Mouse (Mus musculus): ENCODE measurements around the gene Enpp7.

The Enpp7 gene

GRCm38 (mm10) chr11:118998540-118999265, 10.7 kb downstream of the Enpp7 start:
- peak; percentile 81 for DNase-seq (ENCODE audit: inconsistent ontology term)

- DNase-seq (ENCODE audit: inconsistent ontology term) = peak; percentile 14
These were observed 11.4 kb downstream of the Enpp7 start for GRCm38 (mm10) chr11:118999361-118999804.

GRCm38 (mm10) chr11:119000877-119001276, 12.9 kb downstream of the Enpp7 start:
- no peak for DNase-seq (ENCODE audit: inconsistent ontology term)

GRCm38 (mm10) chr11:119001493-119002128, 13.6 kb downstream of the Enpp7 start:
- DNase-seq (ENCODE audit: inconsistent ontology term) = no peak

GRCm38 (mm10) chr11:119005547-119006275, 17.7 kb downstream of the Enpp7 start:
- no peak for DNase-seq (ENCODE audit: inconsistent ontology term)

- no peak for DNase-seq (ENCODE audit: inconsistent ontology term)
These were observed 18.5 kb downstream of the Enpp7 start for GRCm38 (mm10) chr11:119006462-119006861.

GRCm38 (mm10) chr11:119007461-119008456, 19.8 kb downstream of the Enpp7 start:
- no peak for DNase-seq (ENCODE audit: inconsistent ontology term)

GRCm38 (mm10) chr11:119014455-119014854, 26.5 kb downstream of the Enpp7 start:
- DNase-seq (ENCODE audit: inconsistent ontology term) = no peak

- DNase-seq (ENCODE audit: inconsistent ontology term) = no peak
These were observed 29.5 kb downstream of the Enpp7 start for GRCm38 (mm10) chr11:119017506-119017905.

- DNase-seq (ENCODE audit: inconsistent ontology term) = peak; percentile 51
These were observed 33.2 kb downstream of the Enpp7 start for GRCm38 (mm10) chr11:119021180-119021579.

GRCm38 (mm10) chr11:119022068-119022894, 34.3 kb downstream of the Enpp7 start:
- no peak for DNase-seq (ENCODE audit: inconsistent ontology term)

- DNase-seq (ENCODE audit: inconsistent ontology term) = peak; percentile 94
These were observed 35.1 kb downstream of the Enpp7 start, which contains the start of gene Cbx2 for GRCm38 (mm10) chr11:119022895-119023615. TSS of gene Cbx2 (plus strand) at chr11:119022962.

GRCm38 (mm10) chr11:119023616-119023980, 35.6 kb downstream of the Enpp7 start:
- DNase-seq (ENCODE audit: inconsistent ontology term) = no peak

GRCm38 (mm10) chr11:119024260-119024659, 36.3 kb downstream of the Enpp7 start:
- peak; percentile 24 for DNase-seq (ENCODE audit: inconsistent ontology term)

GRCm38 (mm10) chr11:119026203-119026602, 38.2 kb downstream of the Enpp7 start:
- peak; percentile 25 for DNase-seq (ENCODE audit: inconsistent ontology term)

- peak; percentile 81 for DNase-seq (ENCODE audit: inconsistent ontology term)
These were observed 46.0 kb downstream of the Enpp7 start for GRCm38 (mm10) chr11:119033874-119034558.

GRCm38 (mm10) chr11:119034635-119035034, 46.6 kb downstream of the Enpp7 start:
- no peak for DNase-seq (ENCODE audit: inconsistent ontology term)

GRCm38 (mm10) chr11:119035094-119035685, 47.2 kb downstream of the Enpp7 start:
- DNase-seq (ENCODE audit: inconsistent ontology term) = no peak

Measured in Muller cell, postnatal 12 days (primary cell).